Mouse (Mus musculus) forebrain, embryonic 15.5 days (tissue): ENCODE results near the gene Mavs. TPM values are rescaled to one million over a fixed set of nuclear protein-coding genes. Genes with fewer than 3 reads are reported as not detected.
A peak's percentile ranks its signal among the peaks of the same experiment; 100 is the strongest.
"Not testable (repeated sequence)": the region's sequence is repeated elsewhere in the genome, so short reads cannot be mapped to it uniquely, and the experiment has no call there.

Experiments
- ATAC-seq: fragments of 200-750 bp; cut with Nextera tagmentation; replicated peaks from 2 replicates; pipeline ENCODE4 v1.8.0; 2017; ENCODE audit warnings: mild to moderate bottlenecking, moderate TSS enrichment, moderate library complexity
- H3K27ac ChIP-seq: fragments of 300-500 bp; sonication (generic); replicated peaks from 2 replicates; pipeline ENCODE4 v1.5.1; 2015; ENCODE audit warnings: mild to moderate bottlenecking, inconsistent platforms
- H3K27me3 ChIP-seq: fragments of 300-500 bp; sonication (generic); 2 replicates; pipeline ENCODE4 v1.6.1; 2015; ENCODE audit warnings: inconsistent platforms
- H3K36me3 ChIP-seq: fragments of 300-500 bp; sonication (generic); 2 replicates; pipeline ENCODE4 v1.6.1; 2015; ENCODE audit warnings: mild to moderate bottlenecking, inconsistent platforms
- H3K4me1 ChIP-seq: fragments of 300-500 bp; sonication (generic); 2 replicates; pipeline ENCODE4 v1.6.1; 2015; ENCODE audit warnings: inconsistent platforms
- H3K4me2 ChIP-seq: fragments of 300-500 bp; sonication (generic); replicated peaks from 2 replicates; pipeline ENCODE4 v1.6.1; 2015; ENCODE audit warnings: mild to moderate bottlenecking, inconsistent platforms
- H3K4me3 ChIP-seq: fragments of 300-500 bp; sonication (generic); 2 replicates; pipeline ENCODE4 v1.5.1; 2015; ENCODE audit warnings: mild to moderate bottlenecking, inconsistent platforms
- H3K9ac ChIP-seq: fragments of 300-500 bp; sonication (generic); replicated peaks from 2 replicates; pipeline ENCODE4 v1.6.1; 2015; ENCODE audit warnings: mild to moderate bottlenecking, inconsistent platforms
- H3K9me3 ChIP-seq: fragments of 300-500 bp; sonication (generic); 2 replicates; pipeline ENCODE4 v1.6.1; 2016; ENCODE audit warnings: inconsistent platforms
- WGBS: fragments of 180-500 bp; shearing (Covaris S2); methylation state at CpG from one replicate; pipeline ENCODE4 v1.1.7; 2015; ENCODE audit warnings: mixed read lengths; 5-methylcytosine and 5-hydroxymethylcytosine counted together
- polyA plus RNA-seq: library from polyadenylated mRNA; unstranded; fragments of >200 nt; fragmentation: Nextera tagmentation; extraction: Ambion mirVana; gene quantifications from 2 replicates; pipeline ENCODE4 v1.2.1, GENCODE M21; 2015

Mavs gene
- polyA plus RNA-seq, 1 experiment from 2014 or later, result 6.4 TPM

DNA sequence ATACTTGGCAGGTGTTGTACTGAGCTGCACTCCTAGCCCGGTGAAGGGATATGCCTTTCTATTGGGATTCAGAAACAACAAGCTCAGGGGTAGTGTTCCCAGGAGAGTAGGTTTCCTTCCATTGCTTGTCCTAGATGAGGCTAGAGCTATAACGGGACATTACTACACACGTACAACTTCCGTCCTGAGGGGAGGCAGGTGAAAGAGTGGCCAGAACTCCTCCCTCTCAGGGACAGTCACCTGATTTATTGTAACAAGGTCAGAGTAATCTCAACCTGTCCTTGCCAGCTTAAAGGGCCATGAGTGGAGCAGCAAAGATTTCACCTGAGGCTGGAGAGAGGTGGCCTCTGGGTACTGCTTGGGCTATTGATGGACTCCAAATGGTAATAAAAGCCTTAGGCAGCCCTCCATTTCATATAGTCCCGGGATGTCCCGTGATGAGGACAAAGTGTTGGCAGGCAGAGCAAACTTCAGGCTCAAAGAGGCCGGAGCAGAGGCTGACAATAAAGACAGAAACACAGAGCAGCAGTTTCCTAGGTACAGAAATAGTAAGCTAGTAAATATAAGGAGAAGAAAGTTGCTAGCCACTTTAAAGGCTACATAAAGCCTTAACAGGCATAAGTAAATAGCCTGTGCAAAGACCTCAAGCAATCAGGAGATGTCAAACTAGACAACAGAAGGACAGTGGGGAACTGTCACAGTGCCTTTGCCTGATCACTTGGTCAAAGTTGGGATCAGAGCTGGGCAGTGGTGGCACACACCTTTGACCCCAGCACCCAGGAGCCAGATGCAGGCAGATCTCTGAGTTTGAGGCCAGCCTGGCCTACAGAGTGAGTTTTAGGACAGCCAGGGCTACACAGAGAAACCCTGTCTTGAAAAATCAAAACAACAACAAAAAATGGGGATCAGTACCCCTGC is 17.7 kb upstream of the Mavs start:
- Histone ChIP-seq H3K9ac (no peak overlapping the region), H3K27me3 (no peaks in the 10 kb centered on the region), H3K27ac (no peak overlapping the region), H3K36me3 (peaks cover 3% of the 10 kb centered on the region), H3K4me1 (peaks cover 2% of the 10 kb centered on the region), H3K4me2 (no peak overlapping the region), H3K9me3 (no peaks in the 10 kb centered on the region), H3K4me3 (no peak overlapping the region)
- ATAC-seq, result no peak
- 87% methylated on average over 7 of the region's 7 CpGs for WGBS

DNA sequence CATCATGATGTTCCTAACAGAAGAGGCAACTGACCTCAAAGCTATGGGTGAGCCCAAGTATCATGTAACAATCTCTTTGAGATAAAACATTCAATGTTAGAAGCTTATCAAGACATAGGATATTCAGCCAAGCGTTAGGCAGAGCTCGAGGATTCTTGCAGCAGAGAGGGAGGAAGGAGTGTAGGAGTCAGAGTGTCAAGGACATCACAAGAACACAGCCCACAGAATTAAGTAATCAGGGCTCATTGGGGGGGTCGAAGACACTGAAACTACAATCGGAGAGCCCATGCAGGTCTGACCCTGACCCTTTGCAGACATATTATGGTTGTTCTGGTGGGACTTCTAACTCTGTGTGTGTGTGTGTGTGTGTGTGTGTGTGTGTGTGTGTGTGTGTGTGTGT is 13.8 kb upstream of the Mavs start:
- no peak overlapping the region for H3K4me3 ChIP-seq
- H3K9me3 ChIP-seq, result no peaks in the 10 kb centered on the region
- H3K4me2 ChIP-seq, result no peak overlapping the region
- no peak overlapping the region for H3K27ac ChIP-seq
- no peak overlapping the region for H3K9ac ChIP-seq
- no peak for ATAC-seq
- H3K27me3 ChIP-seq, result no peaks in the 10 kb centered on the region
- no peaks in the 10 kb centered on the region for H3K36me3 ChIP-seq
- WGBS, result 87% methylated on average over 4 of the region's 4 CpGs
- no peaks in the 10 kb centered on the region for H3K4me1 ChIP-seq

DNA sequence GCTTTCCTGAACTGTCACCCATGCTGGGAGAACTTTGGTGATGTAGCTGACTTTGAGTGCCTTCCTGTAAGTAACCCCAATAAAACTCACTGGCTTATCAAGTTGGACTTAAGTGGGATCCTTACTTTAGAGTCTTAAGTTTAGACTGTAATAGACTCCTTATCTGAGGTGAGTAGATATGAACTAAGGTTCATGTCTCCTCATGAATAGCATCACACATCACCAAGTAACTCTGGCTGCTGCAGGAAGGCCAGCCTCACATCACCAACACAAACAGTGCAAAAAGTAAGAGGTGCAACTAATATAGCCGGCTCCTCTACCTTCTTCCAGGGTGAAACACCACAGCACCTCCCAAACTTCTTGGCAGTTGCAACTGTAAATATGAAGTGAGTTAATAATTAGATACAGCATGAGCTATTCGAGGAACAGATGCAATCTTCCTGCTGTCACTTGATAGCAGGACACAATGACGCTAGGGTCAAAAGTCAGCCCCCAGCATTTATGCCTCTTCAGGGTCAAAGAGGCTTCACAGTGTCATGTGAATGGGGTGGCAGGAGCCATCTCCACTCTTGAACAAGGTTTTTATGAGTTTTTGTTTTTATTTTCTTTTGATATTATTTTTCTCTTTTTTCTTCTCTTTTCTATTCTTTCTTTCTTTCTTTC is 11.9 kb upstream of the Mavs start:
- Histone ChIP-seq H3K9me3 (no peaks in the 10 kb centered on the region), H3K9ac (no peak overlapping the region), H3K4me2 (no peak overlapping the region), H3K4me1 (no peaks in the 10 kb centered on the region), H3K27me3 (no peaks in the 10 kb centered on the region), H3K27ac (no peak overlapping the region), H3K36me3 (no peaks in the 10 kb centered on the region), H3K4me3 (no peak overlapping the region)
- no peak for ATAC-seq
- WGBS, result 84% methylated on average over 3 of the region's 3 CpGs

DNA sequence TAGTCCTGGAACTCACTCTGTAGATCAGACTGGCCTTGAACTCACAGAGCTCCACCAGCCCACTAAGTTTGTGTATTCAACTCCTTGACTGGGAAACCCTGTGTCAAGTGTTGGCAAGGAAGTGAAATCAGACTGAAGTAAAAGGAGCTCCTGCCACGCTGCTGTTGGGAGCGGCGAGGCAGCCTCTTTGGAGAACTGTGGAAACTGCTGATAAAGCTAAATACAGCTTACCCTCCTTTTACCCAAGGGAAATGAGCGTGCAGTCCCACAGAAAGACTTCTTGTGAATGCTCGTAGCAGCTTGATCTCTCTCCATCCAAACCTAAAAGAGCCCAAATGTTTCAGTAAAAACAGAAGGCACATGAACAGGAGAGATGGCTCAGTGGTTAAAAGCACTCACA is 11.3 kb upstream of the Mavs start:
- Histone ChIP-seq H3K9ac (no peak overlapping the region), H3K4me3 (no peak overlapping the region), H3K9me3 (no peaks in the 10 kb centered on the region), H3K4me2 (no peak overlapping the region), H3K27ac (no peak overlapping the region), H3K4me1 (no peaks in the 10 kb centered on the region), H3K36me3 (no peaks in the 10 kb centered on the region), H3K27me3 (no peaks in the 10 kb centered on the region)
- WGBS, result 62% methylated on average over 5 of the region's 5 CpGs
- ATAC-seq, result no peak

DNA sequence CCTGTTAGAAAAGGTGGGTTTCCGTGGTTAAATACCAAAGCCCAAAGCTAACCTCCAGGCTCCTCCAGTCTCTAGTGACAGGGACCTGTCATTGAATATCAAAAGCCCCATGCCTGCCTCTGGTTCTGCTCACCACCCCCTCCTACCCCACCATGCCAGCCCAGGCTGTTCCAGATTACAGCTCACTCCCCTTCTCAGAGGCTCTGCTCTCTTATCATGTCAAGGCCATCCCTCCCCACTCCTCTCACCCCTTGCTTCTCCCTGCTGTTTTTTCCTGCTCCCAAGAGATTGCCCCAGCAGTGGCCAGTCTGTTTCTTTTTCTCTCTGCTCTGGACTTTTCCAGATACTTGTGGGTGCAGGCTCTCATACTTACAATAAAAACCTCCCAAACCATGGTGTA is 10.3 kb upstream of the Mavs start:
- H3K27me3 ChIP-seq, result no peaks in the 10 kb centered on the region
- no peaks in the 10 kb centered on the region for H3K9me3 ChIP-seq
- H3K4me3 ChIP-seq, result no peak overlapping the region
- 71% methylated on average over 1 of the region's 1 CpGs for WGBS
- H3K36me3 ChIP-seq, result no peaks in the 10 kb centered on the region
- ATAC-seq, result no peak
- no peak overlapping the region for H3K27ac ChIP-seq
- no peak overlapping the region for H3K9ac ChIP-seq
- no peak overlapping the region for H3K4me2 ChIP-seq
- no peaks in the 10 kb centered on the region for H3K4me1 ChIP-seq

DNA sequence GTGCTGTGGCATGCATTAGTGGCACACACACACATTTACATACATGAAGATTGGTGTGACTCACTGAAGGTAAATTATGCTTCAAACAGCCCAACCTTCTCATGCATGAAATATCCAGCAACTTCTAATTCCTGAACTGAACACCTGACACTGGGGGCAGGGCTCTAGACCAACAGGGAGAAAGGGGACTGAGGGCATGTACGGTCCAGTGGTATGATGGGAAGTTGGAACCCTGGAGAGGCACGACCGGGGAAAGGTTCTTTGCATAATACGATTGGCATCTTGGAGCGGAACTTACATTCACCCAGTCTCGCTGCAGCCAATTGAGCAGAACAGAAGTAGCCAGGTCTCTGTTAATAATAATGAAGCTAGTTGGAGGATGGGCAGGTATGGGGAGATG is 8.7 kb upstream of the Mavs start:
- Histone ChIP-seq H3K36me3 (no peaks in the 10 kb centered on the region), H3K9me3 (no peaks in the 10 kb centered on the region), H3K27ac (no peak overlapping the region), H3K4me1 (no peaks in the 10 kb centered on the region), H3K9ac (no peak overlapping the region), H3K4me2 (no peak overlapping the region), H3K4me3 (no peak overlapping the region), H3K27me3 (no peaks in the 10 kb centered on the region)
- no peak for ATAC-seq
- WGBS, result 76% methylated on average over 6 of the region's 6 CpGs

DNA sequence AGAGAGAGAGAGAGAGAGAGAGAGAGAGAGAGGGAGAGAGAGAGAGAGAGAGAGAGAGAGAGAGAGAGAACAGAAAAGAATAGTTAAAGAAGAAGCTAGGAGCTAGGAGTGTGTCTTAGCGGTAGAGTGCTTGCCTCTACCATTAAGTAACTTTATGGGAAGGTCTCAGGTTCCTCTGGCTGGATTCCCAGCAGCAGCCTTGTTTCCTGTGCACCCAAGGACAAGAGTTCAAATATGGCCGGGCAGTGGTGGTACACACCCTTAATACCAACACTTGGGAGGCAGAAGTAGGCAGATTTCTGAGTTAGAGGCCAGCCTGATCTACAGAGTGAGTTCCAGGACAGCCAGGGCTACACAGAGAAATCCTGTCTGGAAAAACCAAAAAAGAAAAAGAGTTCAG is 7.2 kb upstream of the Mavs start:
- not testable (repeated sequence) for ATAC-seq, H3K4me1 ChIP-seq, H3K9ac ChIP-seq, H3K9me3 ChIP-seq, H3K27me3 ChIP-seq, H3K36me3 ChIP-seq, H3K4me2 ChIP-seq, H3K4me3 ChIP-seq, H3K27ac ChIP-seq
- WGBS, result 73% methylated on average over 2 of the region's 2 CpGs

DNA sequence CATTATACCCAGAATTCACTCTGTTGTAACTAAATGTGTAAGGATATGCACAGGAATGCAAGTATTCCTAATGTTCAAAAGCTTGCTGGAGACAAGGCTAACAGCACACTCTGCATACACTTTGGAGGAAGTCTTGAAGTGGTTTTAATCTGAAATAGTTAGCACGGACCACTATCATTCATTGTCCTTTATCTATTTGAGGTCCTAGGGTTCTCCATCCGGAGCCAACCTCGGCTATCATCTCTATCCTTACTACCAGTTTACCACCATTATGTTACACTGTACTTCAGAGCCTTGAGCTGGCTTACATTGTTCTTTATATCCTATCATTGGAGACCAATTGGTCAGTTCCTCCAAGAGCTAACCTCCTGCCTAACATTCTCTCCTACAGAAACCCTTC is 6.6 kb upstream of the Mavs start:
- Histone ChIP-seq H3K27me3 (no peaks in the 10 kb centered on the region), H3K9ac (no peak overlapping the region), H3K4me3 (no peak overlapping the region), H3K4me2 (no peak overlapping the region), H3K9me3 (no peaks in the 10 kb centered on the region), H3K4me1 (no peaks in the 10 kb centered on the region), H3K27ac (no peak overlapping the region), H3K36me3 (no peaks in the 10 kb centered on the region)
- no peak for ATAC-seq
- 83% methylated on average over 3 of the region's 3 CpGs for WGBS

DNA sequence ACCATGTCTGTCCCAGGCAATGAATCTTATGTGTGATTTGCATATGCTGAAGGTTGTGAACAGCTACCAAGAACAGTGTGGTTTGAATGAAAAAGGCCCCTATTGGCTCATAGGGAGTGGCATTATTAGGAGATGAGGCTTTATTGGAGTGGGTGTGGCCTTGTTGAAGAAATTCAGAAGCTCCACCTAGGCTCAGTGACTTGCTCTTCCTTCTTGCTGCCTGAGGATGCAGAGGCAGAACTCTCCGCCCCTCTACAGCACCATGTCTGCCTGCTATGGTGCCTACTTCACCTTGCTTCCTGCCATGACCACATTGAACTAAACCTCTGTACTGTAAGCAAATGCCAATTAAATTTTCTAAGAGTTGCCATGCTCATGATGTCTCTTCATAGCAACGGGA is 1.3 kb upstream of the Mavs start:
- H3K9ac ChIP-seq, result no peak overlapping the region
- peaks cover 14% of the 10 kb centered on the region for H3K4me1 ChIP-seq
- H3K9me3 ChIP-seq, result no peaks in the 10 kb centered on the region
- 91% methylated on average over 2 of the region's 2 CpGs for WGBS
- no peak overlapping the region for H3K4me3 ChIP-seq
- no peak overlapping the region for H3K27ac ChIP-seq
- no peaks in the 10 kb centered on the region for H3K27me3 ChIP-seq
- ATAC-seq, result no peak
- no peak overlapping the region for H3K4me2 ChIP-seq
- H3K36me3 ChIP-seq, result no peaks in the 10 kb centered on the region

DNA sequence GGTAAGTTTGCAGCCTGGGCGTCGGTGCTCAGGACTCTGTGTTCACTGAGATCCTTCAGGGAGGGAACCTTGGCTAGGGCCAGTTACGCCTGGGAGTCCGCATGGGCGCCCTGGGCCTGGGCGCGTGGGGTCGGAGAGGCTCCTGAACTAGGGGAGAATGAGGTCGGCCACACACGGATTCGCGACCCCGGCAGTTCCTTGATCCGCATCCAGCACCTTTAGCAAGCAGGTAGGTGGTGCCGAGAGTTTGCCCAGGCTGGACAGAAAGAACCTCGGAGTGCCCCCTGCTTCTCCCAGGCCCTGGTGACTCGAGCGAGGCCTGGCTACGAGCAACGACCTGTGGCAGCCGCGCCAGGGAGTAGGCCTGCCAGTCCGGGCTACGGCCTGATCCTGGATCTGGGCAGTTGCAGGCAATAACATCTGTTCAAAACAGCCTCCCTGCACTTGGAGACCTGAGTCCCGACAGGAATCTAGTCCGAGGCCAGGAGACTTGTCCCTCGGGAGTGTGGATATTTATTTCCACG is 326 bp downstream of the Mavs start:
- H3K9ac ChIP-seq, result peak overlapping the region; percentile 32
- H3K36me3 ChIP-seq, result no peaks in the 10 kb centered on the region
- H3K4me2 ChIP-seq, result peak overlapping the region; percentile 63
- no peaks in the 10 kb centered on the region for H3K9me3 ChIP-seq
- no peaks in the 10 kb centered on the region for H3K27me3 ChIP-seq
- 14% methylated on average over 28 of the region's 28 CpGs for WGBS
- ATAC-seq, result peak; percentile 9; the same call in 1 of the 2 replicates
- no peak overlapping the region for H3K27ac ChIP-seq
- peak overlapping the region; percentile 43 for H3K4me3 ChIP-seq
- peaks cover 14% of the 10 kb centered on the region for H3K4me1 ChIP-seq

DNA sequence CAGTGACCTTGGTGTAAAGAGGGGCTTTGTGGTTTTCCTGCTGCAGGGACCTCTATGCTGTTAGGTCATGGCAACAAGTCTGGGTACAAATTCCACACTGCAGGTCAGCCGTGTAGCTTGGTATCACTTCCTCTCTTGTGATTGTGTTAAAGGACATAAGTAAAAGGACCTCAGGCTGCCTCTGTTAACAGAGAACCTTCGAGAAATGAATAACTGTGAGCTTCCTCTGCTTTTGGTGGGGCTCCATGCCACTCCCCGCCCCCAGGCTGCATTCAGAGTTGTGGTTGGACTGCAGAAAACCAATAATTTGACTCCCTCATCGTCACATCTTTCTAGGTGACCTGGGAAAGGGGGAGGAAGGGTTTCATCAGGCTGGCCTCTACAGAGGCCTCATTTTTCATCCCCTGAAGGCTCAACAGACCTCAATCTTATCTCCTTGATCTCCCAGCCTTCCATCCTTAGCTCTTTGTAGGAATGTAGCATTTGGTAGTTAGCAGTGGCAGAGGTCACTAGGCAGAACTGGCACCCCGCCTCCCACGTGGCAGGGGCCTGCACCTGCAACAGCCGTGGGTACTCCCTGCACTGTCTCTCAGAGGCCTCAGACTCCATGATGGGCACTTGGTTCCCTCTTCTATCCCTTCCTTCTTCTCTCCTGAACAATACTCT is 1.2 kb downstream of the Mavs start:
- Histone ChIP-seq H3K4me3 (no peak overlapping the region), H3K4me1 (peaks cover 14% of the 10 kb centered on the region), H3K9ac (no peak overlapping the region), H3K27me3 (no peaks in the 10 kb centered on the region), H3K27ac (no peak overlapping the region), H3K4me2 (peak overlapping the region; percentile 63; the same call in 1 of the 2 replicates), H3K9me3 (no peaks in the 10 kb centered on the region), H3K36me3 (no peaks in the 10 kb centered on the region)
- ATAC-seq, result no peak
- 86% methylated on average over 7 of the region's 7 CpGs for WGBS

DNA sequence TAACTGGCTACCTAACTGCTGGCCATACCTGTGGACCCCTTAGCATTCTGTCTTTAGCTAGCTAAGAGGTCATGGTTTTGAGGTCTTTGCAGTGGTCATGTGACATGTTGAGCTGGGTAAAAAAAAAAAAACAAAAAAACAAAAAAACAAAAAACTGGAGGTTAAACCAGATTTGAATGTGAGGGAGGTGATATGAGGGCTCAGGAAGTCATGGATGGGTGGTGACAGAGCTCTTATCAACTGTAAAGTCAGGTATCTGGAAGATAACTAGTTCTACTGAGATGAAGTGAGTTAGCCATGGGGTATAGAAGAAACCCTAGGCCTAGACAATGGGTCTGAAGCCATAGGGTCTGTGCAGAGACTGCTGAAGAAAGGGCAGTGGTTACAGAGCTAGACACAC is 8.3 kb downstream of the Mavs start:
- Histone ChIP-seq H3K27ac (no peak overlapping the region), H3K9ac (no peak overlapping the region), H3K4me1 (no peaks in the 10 kb centered on the region), H3K27me3 (no peaks in the 10 kb centered on the region), H3K4me2 (no peak overlapping the region), H3K4me3 (no peak overlapping the region), H3K36me3 (no peaks in the 10 kb centered on the region), H3K9me3 (no peaks in the 10 kb centered on the region)
- ATAC-seq, result no peak
